Mouse (Mus musculus) liver, embryonic 14.5 days (tissue): ENCODE results near the gene Gm14137. TPM values are rescaled to one million over a fixed set of nuclear protein-coding genes. Genes with fewer than 3 reads are reported as not detected.

ENCODE experiments used
- ATAC-seq: fragments of 200-750 bp; cut with Nextera tagmentation; 2 replicates; pipeline ENCODE4 v1.8.0; 2017; ENCODE audit warnings: moderate number of reproducible peaks, mild to moderate bottlenecking, moderate library complexity; ENCODE audit not compliant: insufficient read depth
- DNase-seq, 3 experiments: peaks; one replicate each; pipeline ENCODE4 v3.0.0-alpha.2; 2012 to 2013; ENCODE audit warnings: low read depth in 3 of 3, low spot score in 3 of 3
- H3K27ac ChIP-seq: fragments of 300-500 bp; sonication (generic); 2 replicates; pipeline ENCODE4 v1.5.1; 2014; ENCODE audit warnings: moderate library complexity, mild to moderate bottlenecking, control low read depth, inconsistent platforms
- H3K27me3 ChIP-seq: fragments of 300-500 bp; sonication (generic); 2 replicates; pipeline ENCODE4 v1.6.1; 2014; ENCODE audit warnings: mild to moderate bottlenecking, low read length, moderate library complexity; ENCODE audit not compliant: control insufficient read depth, insufficient read depth
- H3K36me3 ChIP-seq: fragments of 300-500 bp; sonication (generic); replicated peaks from 2 replicates; pipeline ENCODE4 v1.6.1; 2014; ENCODE audit warnings: low read depth; ENCODE audit not compliant: control insufficient read depth, insufficient read depth
- H3K4me1 ChIP-seq, 2 experiments: fragments of 200-500 bp in 1 of 2; fragments of 300-500 bp in 1 of 2; sonication (generic) in 1 of 2; replicated peaks; 2 replicates each; pipeline ENCODE4 v1.6.1; 2012 to 2014; ENCODE audit warnings: antibody characterized with exemption in 1 of 2, inconsistent platforms in 1 of 2, low read length in 1 of 2; ENCODE audit not compliant: control insufficient read depth in 2 of 2, insufficient read depth in 2 of 2
- H3K4me2 ChIP-seq: fragments of 300-500 bp; sonication (generic); 2 replicates; pipeline ENCODE4 v1.6.1; 2014; ENCODE audit warnings: low read depth, mild to moderate bottlenecking, control low read depth, moderate library complexity
- H3K4me3 ChIP-seq, 2 experiments: fragments of 200-500 bp in 1 of 2; fragments of 300-500 bp in 1 of 2; sonication (generic) in 1 of 2; 2 replicates each; pipeline ENCODE4 v1.5.1; 2012 to 2014; ENCODE audit warnings: low read depth in 2 of 2, low read length in 2 of 2, mild to moderate bottlenecking in 2 of 2, control low read depth in 1 of 2, inconsistent platforms in 1 of 2, moderate library complexity in 1 of 2; ENCODE audit not compliant: insufficient read depth in 1 of 2
- H3K9ac ChIP-seq: fragments of 300-500 bp; sonication (generic); replicated peaks from 2 replicates; pipeline ENCODE4 v1.6.1; 2014; ENCODE audit warnings: mild to moderate bottlenecking, control low read depth, moderate library complexity
- H3K9me3 ChIP-seq: fragments of 300-500 bp; sonication (generic); 2 replicates; pipeline ENCODE4 v1.6.1; 2016; ENCODE audit warnings: low read length, mixed read lengths; ENCODE audit not compliant: control insufficient read depth
- CTCF ChIP-seq: IDR thresholded peaks from 2 replicates; pipeline ENCODE4 v1.5.1; 2016; ENCODE audit warnings: antibody characterized with exemption, low read depth, control low read depth
- EP300 ChIP-seq: IDR thresholded peaks from 2 replicates; pipeline ENCODE4 v1.6.1; 2016; ENCODE audit warnings: antibody characterized with exemption, low read depth
- WGBS: fragments of 180-500 bp; shearing (Covaris S2); extraction: QIAGEN DNeasy Blood & Tissue Kit; methylation state at CpG from one replicate; pipeline ENCODE4 v1.1.7; 2014; ENCODE audit not compliant: insufficient replicate concordance; 5-methylcytosine and 5-hydroxymethylcytosine counted together
- polyA plus RNA-seq, 2 experiments: library from polyadenylated mRNA; depleted of rRNA in 1 of 2; stranded (reverse) in 1 of 2; unstranded in 1 of 2; fragments of >200 nt; fragmentation: Nextera tagmentation in 1 of 2; extraction: Ambion mirVana in 1 of 2; gene quantifications; 2 replicates each; pipeline versions ENCODE4 v1.2.1 to v1.2.3; 2012 to 2014

Gene Gm14137
- polyA plus RNA-seq, 2 experiments: 0.05 TPM; not detected in 1

DNA sequence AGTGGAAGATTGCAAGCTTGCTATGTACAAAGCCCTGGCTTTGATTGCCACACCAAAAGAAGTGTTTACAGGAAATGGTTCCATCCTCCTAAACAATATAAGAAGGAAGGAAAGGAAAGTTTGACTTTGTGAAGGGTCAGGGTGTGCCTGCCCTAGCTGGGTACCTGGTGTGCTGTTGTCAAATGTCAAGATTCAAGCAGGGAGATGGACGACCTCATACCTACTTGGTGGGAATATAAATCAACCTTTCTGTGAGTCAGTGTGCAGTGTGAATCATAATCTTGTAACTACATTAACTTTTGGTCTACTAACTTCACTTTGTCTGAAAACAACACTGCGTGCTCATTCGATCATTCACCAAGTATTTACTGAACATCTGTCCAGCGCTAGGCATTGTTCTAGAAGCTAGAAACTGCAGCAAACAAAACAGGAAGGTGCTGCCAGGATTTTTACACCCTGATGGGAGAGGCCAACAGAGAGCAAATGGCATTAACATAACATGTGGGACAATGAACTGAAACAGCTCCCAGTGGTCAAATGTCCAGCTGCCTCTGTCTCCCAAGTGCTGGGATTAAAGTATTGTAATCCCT, 29.7 kb downstream of the Gm14137 start:
- H3K4me3 ChIP-seq: no peak overlapping the region
- ATAC-seq (no peak), DNase-seq (no peak)
- H3K9me3 ChIP-seq: no peaks in the 10 kb centered on the region
- no peaks in the 10 kb centered on the region for H3K27me3 ChIP-seq
- no peak overlapping the region for H3K27ac ChIP-seq
- H3K9ac ChIP-seq: no peak overlapping the region
- H3K4me1 ChIP-seq: peaks cover 0 to 6% of the 10 kb centered on the region in 2 experiments; a peak in 2 of 4 replicates
- no peak overlapping the region for H3K4me2 ChIP-seq
- no peak for TF ChIP-seq CTCF
- no peak for TF ChIP-seq EP300
- 60% methylated on average over 4 of the region's 4 CpGs for WGBS
- H3K36me3 ChIP-seq: no peaks in the 10 kb centered on the region

DNA sequence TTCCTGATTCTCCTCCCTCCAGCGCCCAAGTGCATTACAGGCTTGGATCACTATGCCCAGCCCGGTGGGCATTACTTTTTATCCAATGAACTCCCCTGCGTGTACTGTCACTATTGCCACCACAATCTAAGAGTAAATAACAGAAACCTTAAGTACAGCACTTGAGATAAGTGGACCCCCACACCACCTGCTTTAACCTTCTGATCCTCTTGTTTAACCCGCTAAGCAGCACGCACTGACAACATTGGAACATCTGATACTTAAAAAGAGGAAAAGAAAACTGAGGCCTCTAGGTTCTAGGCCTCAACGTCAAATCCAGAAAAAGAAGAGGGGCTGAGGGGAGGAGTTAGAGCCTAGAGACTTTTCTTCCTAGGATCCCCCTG, 33.6 kb downstream of the Gm14137 start:
- peak overlapping the region; percentile 74 to 76 for H3K4me3 ChIP-seq
- H3K9ac ChIP-seq: peak overlapping the region; percentile 87
- no peaks in the 10 kb centered on the region for H3K9me3 ChIP-seq
- 18% methylated on average over 6 of the region's 6 CpGs for WGBS
- peak overlapping the region; percentile 72 for H3K4me2 ChIP-seq
- TF ChIP-seq EP300: no peak
- no peak for TF ChIP-seq CTCF
- peak overlapping the region; percentile 83 for H3K27ac ChIP-seq
- H3K4me1 ChIP-seq: peaks cover 0 to 12% of the 10 kb centered on the region in 2 experiments; a peak in 2 of 4 replicates
- ATAC-seq (no peak), DNase-seq (no peak)
- H3K27me3 ChIP-seq: no peaks in the 10 kb centered on the region
- no peaks in the 10 kb centered on the region; the same call in none of the 2 replicates for H3K36me3 ChIP-seq

DNA sequence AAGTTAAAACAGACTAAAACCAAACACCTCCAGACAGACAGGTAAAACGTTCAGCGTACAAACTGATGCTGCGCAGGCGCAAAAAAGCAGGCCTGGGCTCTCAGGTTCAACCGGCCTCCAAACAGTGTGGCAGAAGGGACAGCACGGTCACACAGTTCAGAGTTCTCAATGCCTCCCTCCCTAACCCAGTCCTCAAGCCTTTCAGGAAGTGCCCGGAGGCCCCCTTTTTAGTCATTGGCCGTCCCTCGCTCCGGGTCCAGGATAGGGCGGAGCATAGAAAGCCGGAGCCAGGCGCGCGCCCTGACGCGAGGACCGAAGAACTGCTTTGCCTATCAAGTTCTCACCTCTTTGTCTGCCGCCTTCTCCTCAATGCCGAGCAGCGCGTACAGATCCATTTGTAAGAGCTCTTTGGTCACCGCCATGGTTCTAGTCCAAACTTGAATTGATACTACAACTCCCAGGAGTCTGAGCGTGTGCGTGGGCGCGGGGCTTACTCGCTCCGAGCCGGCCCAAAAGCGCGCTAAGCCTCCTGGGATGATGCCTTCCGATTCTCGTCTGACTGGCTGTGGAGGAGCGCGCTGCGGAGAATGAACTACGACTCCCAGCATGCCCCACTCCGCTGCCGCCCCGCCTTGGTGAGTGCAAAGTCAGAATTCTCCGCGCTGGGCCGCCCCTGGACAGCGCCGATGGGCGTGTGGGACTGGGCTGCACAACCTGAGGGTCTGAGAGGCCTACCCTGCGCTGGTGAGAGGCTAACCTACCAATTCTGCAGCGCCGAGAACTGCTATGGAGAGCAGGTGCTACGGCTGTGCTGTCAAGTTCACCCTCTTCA, 34.3 kb downstream of the Gm14137 start, which contains the start of the genes Zfyve19 and Dnajc17:
Gene Zfyve19, plus strand, starts transcription at position 274 of the 832 bp plus-strand sequence.
Gene Dnajc17, minus strand, starts transcription at position 452 of the 832 bp plus-strand sequence.
- peak within 1 kb of the TSS; percentile 74 to 76 for H3K4me3 ChIP-seq
- peaks cover 0 to 12% of the 10 kb centered on the region in 2 experiments; a peak in 2 of 4 replicates for H3K4me1 ChIP-seq
- peak within 1 kb of the TSS; percentile 83 for H3K27ac ChIP-seq
- H3K36me3 ChIP-seq: no peaks in the 10 kb centered on the region; the same call in none of the 2 replicates
- H3K27me3 ChIP-seq: no peaks in the 10 kb centered on the region
- TF ChIP-seq CTCF (no peak), EP300 (no peak)
- DNase-seq: peak; percentile 93 to 94 (median 94)
- H3K4me2 ChIP-seq: peak within 1 kb of the TSS; percentile 72
- no peaks in the 10 kb centered on the region for H3K9me3 ChIP-seq
- H3K9ac ChIP-seq: peak within 1 kb of the TSS; percentile 87
- under 1% methylated on average over 51 of the region's 51 CpGs for WGBS
- ATAC-seq: peak; percentile 96

- ATAC-seq (no peak), DNase-seq (no peak)
- Histone ChIP-seq H3K27ac (no peak overlapping the region), H3K9ac (peak overlapping the region; percentile 87), H3K9me3 (no peaks in the 10 kb centered on the region), H3K4me2 (peak overlapping the region; percentile 72), H3K27me3 (no peaks in the 10 kb centered on the region), H3K36me3 (no peaks in the 10 kb centered on the region; the same call in none of the 2 replicates), H3K4me1 (peaks cover 0 to 12% of the 10 kb centered on the region in 2 experiments; a peak in 2 of 4 replicates), H3K4me3 (peak overlapping the region; percentile 74 to 76)
- WGBS: under 1% methylated on average over 13 of the region's 13 CpGs
- no peak for TF ChIP-seq CTCF
- no peak for TF ChIP-seq EP300
Measured at GRCm38 (mm10) chr2:119209176-119209507, 34.8 kb downstream of the Gm14137 start.

Other genes with a start within 250 kb of the Gm14137 start
- 3.6 and 3.7 TPM in 2 replicates for gene Chst14, start 248.0 kb upstream of the Gm14137 start, polyA plus RNA-seq (2012; rRNA removed)
- 4.2 and 4.3 TPM in 2 replicates for gene Chst14, start 248.0 kb upstream of the Gm14137 start, polyA plus RNA-seq (2014; fragmentation: Nextera tagmentation; extraction: Ambion mirVana)
- 5.4 and 6.9 TPM in 2 replicates for gene Ccdc32, start 145.1 kb upstream of the Gm14137 start, polyA plus RNA-seq (2012; rRNA removed)
- 12.6 and 12.9 TPM in 2 replicates for gene Ccdc32, start 145.1 kb upstream of the Gm14137 start, polyA plus RNA-seq (2014; fragmentation: Nextera tagmentation; extraction: Ambion mirVana)
- gene Rpusd2, start 139.7 kb upstream of the Gm14137 start, polyA plus RNA-seq (2012; rRNA removed): 3.6 and 4.0 TPM in 2 replicates
- 2.3 and 3.0 TPM in 2 replicates for gene Rpusd2, start 139.7 kb upstream of the Gm14137 start, polyA plus RNA-seq (2014; fragmentation: Nextera tagmentation; extraction: Ambion mirVana)
- 3.4 and 6.2 TPM in 2 replicates for gene Knl1, start 127.4 kb upstream of the Gm14137 start, polyA plus RNA-seq (2012; rRNA removed)
- 45.5 and 49.7 TPM in 2 replicates for gene Knl1, start 127.4 kb upstream of the Gm14137 start, polyA plus RNA-seq (2014; fragmentation: Nextera tagmentation; extraction: Ambion mirVana)
- gene Rad51, start 61.7 kb upstream of the Gm14137 start, polyA plus RNA-seq (2012; rRNA removed): 20.4 and 28.7 TPM in 2 replicates
- gene Rad51, start 61.7 kb upstream of the Gm14137 start, polyA plus RNA-seq (2014; fragmentation: Nextera tagmentation; extraction: Ambion mirVana): 33.9 and 35.7 TPM in 2 replicates
- 15.0 and 22.8 TPM in 2 replicates for gene Rmdn3, start 17.5 kb upstream of the Gm14137 start, polyA plus RNA-seq (2012; rRNA removed)
- gene Rmdn3, start 17.5 kb upstream of the Gm14137 start, polyA plus RNA-seq (2014; fragmentation: Nextera tagmentation; extraction: Ambion mirVana): 42.2 and 47.6 TPM in 2 replicates
- 35.4 and 59.7 TPM in 2 replicates for gene Gchfr, start 6.7 kb upstream of the Gm14137 start, polyA plus RNA-seq (2012; rRNA removed)
- 75.9 and 80.3 TPM in 2 replicates for gene Gchfr, start 6.7 kb upstream of the Gm14137 start, polyA plus RNA-seq (2014; fragmentation: Nextera tagmentation; extraction: Ambion mirVana)
- gene Zfyve19, start 34.1 kb downstream of the Gm14137 start, polyA plus RNA-seq (2012; rRNA removed): 19.4 and 20.5 TPM in 2 replicates
- 16.4 and 18.2 TPM in 2 replicates for gene Zfyve19, start 34.1 kb downstream of the Gm14137 start, polyA plus RNA-seq (2014; fragmentation: Nextera tagmentation; extraction: Ambion mirVana)
- gene Dnajc17, start 34.3 kb downstream of the Gm14137 start, polyA plus RNA-seq (2012; rRNA removed): 4.6 and 9.5 TPM in 2 replicates
- 5.4 and 6.9 TPM in 2 replicates for gene Dnajc17, start 34.3 kb downstream of the Gm14137 start, polyA plus RNA-seq (2014; fragmentation: Nextera tagmentation; extraction: Ambion mirVana)
- not detected in 2 replicates for gene Ppp1r14d, start 55.4 kb downstream of the Gm14137 start, polyA plus RNA-seq (2012; rRNA removed)
- not detected in 2 replicates for gene Ppp1r14d, start 55.4 kb downstream of the Gm14137 start, polyA plus RNA-seq (2014; fragmentation: Nextera tagmentation; extraction: Ambion mirVana)
- 0.11 and 0.27 TPM in 2 replicates for gene Spint1, start 62.9 kb downstream of the Gm14137 start, polyA plus RNA-seq (2012; rRNA removed)
- 0.11 and 0.13 TPM in 2 replicates for gene Spint1, start 62.9 kb downstream of the Gm14137 start, polyA plus RNA-seq (2014; fragmentation: Nextera tagmentation; extraction: Ambion mirVana)
- 0.02 TPM in 1 of 2 replicates, not detected in the other for gene Rhov, start 96.8 kb downstream of the Gm14137 start, polyA plus RNA-seq (2012; rRNA removed)
- not detected in 2 replicates for gene Rhov, start 96.8 kb downstream of the Gm14137 start, polyA plus RNA-seq (2014; fragmentation: Nextera tagmentation; extraction: Ambion mirVana)
- 3.2 and 3.4 TPM in 2 replicates for gene Vps18, start 114.2 kb downstream of the Gm14137 start, polyA plus RNA-seq (2012; rRNA removed)
- gene Vps18, start 114.2 kb downstream of the Gm14137 start, polyA plus RNA-seq (2014; fragmentation: Nextera tagmentation; extraction: Ambion mirVana): 3.2 and 3.5 TPM in 2 replicates
- gene Dll4, start 151.3 kb downstream of the Gm14137 start, polyA plus RNA-seq (2012; rRNA removed): 1.3 and 1.4 TPM in 2 replicates
- 0.83 and 0.86 TPM in 2 replicates for gene Dll4, start 151.3 kb downstream of the Gm14137 start, polyA plus RNA-seq (2014; fragmentation: Nextera tagmentation; extraction: Ambion mirVana)
- gene Chac1, start 176.7 kb downstream of the Gm14137 start, polyA plus RNA-seq (2012; rRNA removed): 0.56 and 1.2 TPM in 2 replicates
- 0.29 and 1.7 TPM in 2 replicates for gene Chac1, start 176.7 kb downstream of the Gm14137 start, polyA plus RNA-seq (2014; fragmentation: Nextera tagmentation; extraction: Ambion mirVana)